Mouse (Mus musculus) liver, embryonic 11.5 days (tissue): Measurements from ENCODE around the gene Bend4. TPM values are rescaled to one million over a fixed set of nuclear protein-coding genes. Genes with fewer than 3 reads are reported as not detected.

Experiments
- ATAC-seq: fragments of 200-750 bp; cut with Nextera tagmentation; replicated peaks from 2 replicates; pipeline ENCODE4 v1.8.0; 2017; ENCODE audit warnings: moderate number of reproducible peaks, mild to moderate bottlenecking, moderate TSS enrichment, moderate library complexity; ENCODE audit not compliant: low FRiP score
- DNase-seq: peaks from one replicate; pipeline ENCODE4 v3.0.0-alpha.2; 2017; ENCODE audit warnings: low spot score
- H3K27ac ChIP-seq: fragments of 300-500 bp; sonication (generic); 2 replicates; pipeline ENCODE4 v1.5.1; 2014; ENCODE audit warnings: mild to moderate bottlenecking, low read depth, low read length, control low read depth
- H3K27me3 ChIP-seq: fragments of 300-500 bp; sonication (generic); replicated peaks from 2 replicates; pipeline ENCODE4 v1.6.1; 2014; ENCODE audit warnings: low read length, mixed read lengths; ENCODE audit not compliant: control insufficient read depth, insufficient read depth
- H3K36me3 ChIP-seq: fragments of 300-500 bp; sonication (generic); 2 replicates; pipeline ENCODE4 v1.6.1; 2014; ENCODE audit warnings: mild to moderate bottlenecking, low read length, moderate library complexity, mixed read lengths; ENCODE audit not compliant: control insufficient read depth, insufficient read depth
- H3K4me1 ChIP-seq: fragments of 300-500 bp; sonication (generic); replicated peaks from 2 replicates; pipeline ENCODE4 v1.6.1; 2014; ENCODE audit warnings: low read length, mixed read lengths; ENCODE audit not compliant: control insufficient read depth, insufficient read depth
- H3K4me2 ChIP-seq: fragments of 300-500 bp; sonication (generic); 2 replicates; pipeline ENCODE4 v1.6.1; 2014; ENCODE audit warnings: mild to moderate bottlenecking, control low read depth, moderate library complexity
- H3K4me3 ChIP-seq: fragments of 300-500 bp; sonication (generic); 2 replicates; pipeline ENCODE4 v1.5.1; 2014; ENCODE audit warnings: low read depth, low read length, control low read depth
- H3K9ac ChIP-seq: fragments of 300-500 bp; sonication (generic); 2 replicates; pipeline ENCODE4 v1.6.1; 2014; ENCODE audit warnings: low read depth, low read length, control low read depth
- H3K9me3 ChIP-seq: fragments of 300-500 bp; sonication (generic); 2 replicates; pipeline ENCODE4 v1.6.1; 2016; ENCODE audit warnings: low read length, inconsistent platforms, mixed read lengths; ENCODE audit not compliant: control insufficient read depth
- WGBS: fragments of 180-500 bp; shearing (Covaris S2); extraction: QIAGEN DNeasy Blood & Tissue Kit; methylation state at CpG from one replicate; pipeline ENCODE4 v1.1.7; 2014; 5-methylcytosine and 5-hydroxymethylcytosine counted together
- polyA plus RNA-seq: library from polyadenylated mRNA; unstranded; fragments of >200 nt; fragmentation: Nextera tagmentation; extraction: Ambion mirVana; gene quantifications from 2 replicates; pipeline ENCODE4 v1.2.1, GENCODE M21; 2014

Bend4 gene
- polyA plus RNA-seq, 1 experiment from 2014 or later = 6.6 TPM

DNA sequence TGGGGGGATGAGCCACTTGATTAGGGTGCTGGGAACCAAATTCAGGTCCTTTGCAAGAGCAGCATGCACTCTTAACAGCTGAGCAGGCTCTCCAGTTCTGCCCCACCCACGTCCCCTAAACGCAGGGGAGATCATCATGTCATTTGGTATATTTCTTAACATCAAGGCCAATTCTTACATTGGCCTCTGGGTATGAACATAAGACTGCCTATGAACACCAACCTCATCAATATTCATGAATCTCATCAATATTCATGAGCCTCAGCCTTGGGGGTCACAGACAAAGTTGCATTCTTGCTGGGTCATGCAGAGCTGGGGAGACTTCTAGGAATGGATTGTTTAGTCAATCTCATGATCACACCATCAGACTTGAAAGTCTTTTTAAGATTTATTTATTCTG lies 46.4 kb downstream of the Bend4 start:
- Histone ChIP-seq H3K4me2 (no peak overlapping the region), H3K36me3 (no peaks in the 10 kb centered on the region), H3K9ac (no peak overlapping the region), H3K27ac (no peak overlapping the region), H3K4me1 (no peaks in the 10 kb centered on the region), H3K4me3 (no peak overlapping the region), H3K27me3 (no peaks in the 10 kb centered on the region), H3K9me3 (no peaks in the 10 kb centered on the region)
- DNase-seq (no peak), ATAC-seq (no peak)
- 86% methylated on average over 2 of the region's 2 CpGs for WGBS

DNA sequence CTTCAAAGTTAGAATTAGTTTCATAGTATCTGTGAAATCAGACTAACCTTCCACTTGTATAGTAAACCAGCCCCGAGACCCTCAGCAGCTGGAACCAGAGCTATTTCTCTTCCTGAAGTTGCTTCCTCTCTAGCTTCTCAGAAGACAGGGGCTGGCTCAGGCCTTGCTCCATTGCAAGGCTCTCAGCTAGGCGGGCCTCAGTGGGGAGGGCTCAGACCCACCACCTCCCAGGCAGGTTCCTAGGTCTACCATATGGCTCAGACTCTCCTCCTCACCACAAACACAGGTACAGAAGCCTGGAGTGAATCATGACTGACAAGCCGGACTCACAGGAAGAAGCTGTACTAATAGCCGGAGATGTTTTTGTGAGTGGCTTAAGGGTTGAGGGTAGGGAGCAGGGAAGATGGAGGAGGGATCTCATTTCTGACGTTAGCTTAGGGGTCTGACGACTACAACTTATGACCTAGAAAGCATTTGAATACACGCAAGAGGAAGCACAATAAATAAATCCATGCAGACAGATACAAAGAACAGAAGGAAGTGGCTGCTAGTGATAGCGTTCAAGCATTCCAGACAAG lies 51.0 kb downstream of the Bend4 start:
- no peak overlapping the region for H3K4me2 ChIP-seq
- H3K36me3 ChIP-seq = no peaks in the 10 kb centered on the region
- H3K9me3 ChIP-seq = no peaks in the 10 kb centered on the region
- no peaks in the 10 kb centered on the region for H3K4me1 ChIP-seq
- no peak for ATAC-seq
- H3K27ac ChIP-seq = no peak overlapping the region
- no peak overlapping the region for H3K9ac ChIP-seq
- no peaks in the 10 kb centered on the region for H3K27me3 ChIP-seq
- H3K4me3 ChIP-seq = no peak overlapping the region
- 53% methylated on average over 8 of the region's 8 CpGs for WGBS
- no peak for DNase-seq

DNA sequence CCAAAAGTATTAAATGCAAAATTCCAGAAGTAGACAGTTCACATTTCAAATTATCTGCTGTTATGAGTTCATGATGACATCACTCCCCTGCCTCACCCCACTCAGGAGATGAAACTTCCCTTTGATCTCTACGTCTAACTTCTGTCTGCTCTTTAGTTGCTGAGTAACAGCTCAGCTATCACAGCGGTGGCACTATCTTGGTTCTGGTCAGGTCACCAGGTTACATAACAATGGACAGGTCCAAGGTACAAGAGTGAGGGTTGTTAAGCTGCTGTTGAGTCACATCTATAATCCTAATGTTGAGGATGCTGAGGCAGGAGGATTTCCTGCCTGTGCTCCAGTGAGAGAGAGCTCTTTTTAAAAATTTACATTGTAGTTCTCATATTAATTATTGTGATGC lies 65.2 kb downstream of the Bend4 start:
- Histone ChIP-seq H3K4me1 (no peaks in the 10 kb centered on the region), H3K27me3 (no peaks in the 10 kb centered on the region), H3K9ac (no peak overlapping the region), H3K4me3 (no peak overlapping the region), H3K4me2 (no peak overlapping the region), H3K36me3 (no peaks in the 10 kb centered on the region), H3K27ac (no peak overlapping the region), H3K9me3 (no peaks in the 10 kb centered on the region)
- DNase-seq (no peak), ATAC-seq (no peak)
- WGBS = 46% methylated on average over 2 of the region's 2 CpGs

DNA sequence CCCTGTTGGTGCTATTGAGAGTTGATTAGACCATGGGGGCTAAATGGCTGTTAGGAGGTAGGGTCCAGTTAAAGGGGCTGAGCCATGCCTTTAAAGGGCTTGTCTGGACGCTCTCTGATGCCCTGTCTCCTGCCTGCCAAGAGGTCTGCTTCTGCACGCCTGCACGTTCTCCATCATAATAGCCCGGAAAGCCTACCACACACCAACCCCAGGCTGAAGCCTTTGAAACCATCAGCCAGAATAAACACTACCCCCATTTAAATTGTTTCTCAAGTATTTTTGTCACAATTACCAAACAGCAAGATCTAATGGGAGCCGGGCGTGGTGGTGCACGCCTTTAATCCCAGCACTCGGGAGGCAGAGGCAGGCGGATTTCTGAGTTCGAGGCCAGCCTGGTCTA lies 65.8 kb downstream of the Bend4 start:
- no peaks in the 10 kb centered on the region for H3K9me3 ChIP-seq
- H3K27me3 ChIP-seq = no peaks in the 10 kb centered on the region
- H3K9ac ChIP-seq = no peak overlapping the region
- DNase-seq (no peak), ATAC-seq (no peak)
- H3K36me3 ChIP-seq = no peaks in the 10 kb centered on the region
- no peak overlapping the region for H3K27ac ChIP-seq
- H3K4me3 ChIP-seq = no peak overlapping the region
- WGBS = 92% methylated on average over 9 of the region's 10 CpGs
- H3K4me1 ChIP-seq = no peaks in the 10 kb centered on the region
- no peak overlapping the region for H3K4me2 ChIP-seq

DNA sequence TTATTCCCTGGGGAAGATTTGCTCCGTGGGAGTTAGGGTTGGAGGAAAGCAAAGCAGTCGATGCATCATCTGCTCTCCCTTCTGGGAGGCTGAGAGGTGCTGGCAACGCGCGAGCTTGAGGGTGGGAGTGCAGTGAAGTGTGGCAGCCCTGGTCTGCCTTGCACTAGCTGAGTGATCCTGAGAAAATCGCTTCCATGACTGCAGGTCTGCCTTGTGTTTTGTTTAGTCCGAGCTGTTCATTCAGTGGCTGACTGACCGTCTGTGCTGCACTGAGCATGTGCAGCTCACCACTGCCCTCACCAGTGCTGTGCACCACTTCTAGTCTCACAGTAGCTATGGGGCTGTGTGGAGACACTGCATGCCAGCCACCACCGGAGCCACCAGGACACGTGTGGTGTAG lies 79.2 kb downstream of the Bend4 start:
- DNase-seq (no peak), ATAC-seq (no peak)
- H3K27ac ChIP-seq = no peak overlapping the region
- H3K4me1 ChIP-seq = no peaks in the 10 kb centered on the region
- WGBS = 81% methylated on average over 10 of the region's 10 CpGs
- peaks cover 23% of the 10 kb centered on the region; the same call in 1 of the 2 replicates for H3K36me3 ChIP-seq
- no peak overlapping the region for H3K9ac ChIP-seq
- no peak overlapping the region for H3K4me2 ChIP-seq
- no peaks in the 10 kb centered on the region for H3K27me3 ChIP-seq
- H3K4me3 ChIP-seq = no peak overlapping the region
- H3K9me3 ChIP-seq = no peaks in the 10 kb centered on the region

DNA sequence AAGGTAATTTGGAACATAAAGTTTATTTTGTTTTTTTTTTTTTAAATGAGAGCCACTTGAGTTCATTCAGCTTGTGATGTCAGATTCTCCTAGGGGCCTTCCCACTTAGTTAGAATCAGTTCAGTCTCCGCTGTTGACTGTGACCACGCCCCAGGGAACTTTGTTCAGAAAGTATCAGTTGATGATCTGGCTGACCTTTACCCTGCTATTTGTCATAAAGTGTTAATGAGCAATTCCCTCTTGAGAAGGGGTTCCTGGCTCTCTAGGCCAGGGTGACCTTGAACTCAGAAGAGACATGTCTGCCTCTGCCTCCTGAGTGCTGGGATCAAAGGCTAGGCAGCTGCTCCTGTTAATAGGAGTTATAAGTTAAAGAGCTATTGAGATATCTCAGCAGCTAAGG lies 81.0 kb downstream of the Bend4 start:
- 86% methylated on average over 2 of the region's 2 CpGs for WGBS
- Histone ChIP-seq H3K27me3 (no peaks in the 10 kb centered on the region), H3K36me3 (peaks cover 18% of the 10 kb centered on the region; the same call in 1 of the 2 replicates), H3K27ac (no peak overlapping the region), H3K4me3 (no peak overlapping the region), H3K4me1 (no peaks in the 10 kb centered on the region), H3K9me3 (no peaks in the 10 kb centered on the region), H3K9ac (no peak overlapping the region), H3K4me2 (no peak overlapping the region)
- DNase-seq (no peak), ATAC-seq (no peak)

Other genes starting within 250 kb of the Bend4 start
- 122 and 138 TPM in 2 replicates for gene Tmem33, start 167.7 kb downstream of the Bend4 start, polyA plus RNA-seq
- gene Slc30a9, start 121.4 kb downstream of the Bend4 start, polyA plus RNA-seq = 98.6 and 104 TPM in 2 replicates
- 20.8 and 22.1 TPM in 2 replicates for gene Shisa3, start 179.6 kb upstream of the Bend4 start, polyA plus RNA-seq